Mouse (Mus musculus): Measurements from ENCODE around the gene Gm572. TPM values are rescaled to one million over a fixed set of nuclear protein-coding genes. Genes with fewer than 3 reads are reported as not detected.
A peak's percentile ranks its signal among the peaks of the same experiment; 100 is the strongest.

Gm572 gene
- polyA plus RNA-seq, 1 experiment from 2014 or later = not detected

DNA sequence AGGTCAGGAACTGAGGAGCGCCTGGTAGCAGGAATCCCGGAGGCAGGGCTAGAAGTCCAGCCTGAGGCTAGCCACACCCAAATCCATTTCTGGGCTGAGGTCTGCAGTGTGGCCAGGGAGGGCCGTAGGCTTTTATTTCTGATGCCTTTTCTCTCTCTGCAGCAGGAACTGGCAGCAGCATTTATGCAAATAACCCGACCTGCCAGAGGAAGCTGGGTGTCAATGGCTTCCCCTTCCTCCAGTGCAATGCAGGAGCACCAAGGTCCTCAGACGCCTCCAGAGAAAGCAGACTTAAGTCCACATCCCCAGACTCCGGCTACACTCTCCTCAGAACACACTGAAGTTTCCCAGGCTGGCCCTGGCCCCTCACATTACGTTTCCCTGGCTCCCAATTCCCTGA lies 31.9 kb downstream of the Gm572 start:
- ATAC-seq (ENCODE audit: low FRiP score) = no peak
- WGBS = 46% methylated on average over 7 of the region's 7 CpGs
- no peak overlapping the region for H3K4me2 ChIP-seq (replicated peaks)

GRCm38 (mm10) chr4:148676188-148676960 lies 33.3 kb downstream of the Gm572 start:
- no peak overlapping the region for H3K4me2 ChIP-seq (replicated peaks)
- ATAC-seq (ENCODE audit: low FRiP score) = no peak
- H3K4me1 ChIP-seq (replicated peaks; ENCODE audit: control insufficient read depth, insufficient read depth, low read length) = peaks cover 10% of the 10 kb centered on the region
- H3K27me3 ChIP-seq (ENCODE audit: control insufficient read depth, insufficient read depth, low read length) = no peaks in the 10 kb centered on the region
- no peaks in the 10 kb centered on the region for H3K9me3 ChIP-seq (ENCODE audit: control insufficient read depth, low read length)
- no peak for DNase-seq (ENCODE audit: low spot score)
- H3K27ac ChIP-seq = no peak overlapping the region
- WGBS = 40% methylated on average over 15 of the region's 16 CpGs
- H3K4me3 ChIP-seq (replicated peaks; ENCODE audit: low read length) = no peak overlapping the region
- no peak overlapping the region for H3K9ac ChIP-seq
- H3K36me3 ChIP-seq (replicated peaks; ENCODE audit: control insufficient read depth, insufficient read depth) = no peaks in the 10 kb centered on the region

More for the DNA sequence above, 31.9 kb downstream of the Gm572 start:
- Histone ChIP-seq H3K9me3 (ENCODE audit: control insufficient read depth, low read length) (no peaks in the 10 kb centered on the region), H3K36me3 (replicated peaks; ENCODE audit: control insufficient read depth, insufficient read depth) (no peaks in the 10 kb centered on the region), H3K4me3 (replicated peaks; ENCODE audit: low read length) (no peak overlapping the region), H3K27ac (no peak overlapping the region), H3K4me1 (replicated peaks; ENCODE audit: control insufficient read depth, insufficient read depth, low read length) (peaks cover 10% of the 10 kb centered on the region), H3K27me3 (ENCODE audit: control insufficient read depth, insufficient read depth, low read length) (no peaks in the 10 kb centered on the region), H3K9ac (no peak overlapping the region)
- DNase-seq (ENCODE audit: low spot score) = no peak

GRCm38 (mm10) chr4:148676961-148677637 lies 34.0 kb downstream of the Gm572 start:
- no peak overlapping the region for H3K27ac ChIP-seq
- 37% methylated on average over 19 of the region's 20 CpGs for WGBS
- peak; percentile 43 for ATAC-seq (ENCODE audit: low FRiP score)

DNA sequence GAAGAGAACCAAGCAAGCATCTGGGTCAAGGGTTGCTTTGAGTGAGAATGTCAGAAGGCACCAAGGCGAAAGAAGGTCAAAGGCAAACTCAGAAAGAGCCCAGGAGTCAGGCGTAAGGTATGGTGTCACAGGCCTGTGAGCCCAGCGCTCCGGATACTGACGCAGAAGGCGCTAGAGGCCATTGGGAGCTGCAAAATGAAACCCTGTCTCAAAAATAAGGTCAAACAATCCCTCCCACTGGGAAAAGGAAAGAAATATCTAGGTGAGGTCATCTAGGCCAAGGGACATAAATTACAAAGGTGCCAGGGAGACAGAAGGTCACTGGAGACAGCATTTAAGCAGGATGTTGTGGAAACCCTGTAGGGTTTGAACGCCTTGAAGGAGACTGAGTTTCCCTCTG lies 35.0 kb downstream of the Gm572 start:
- Histone ChIP-seq H3K27ac (no peak overlapping the region), H3K4me1 (replicated peaks; ENCODE audit: control insufficient read depth, insufficient read depth, low read length) (peaks cover 10% of the 10 kb centered on the region), H3K9me3 (ENCODE audit: control insufficient read depth, low read length) (no peaks in the 10 kb centered on the region), H3K36me3 (replicated peaks; ENCODE audit: control insufficient read depth, insufficient read depth) (no peaks in the 10 kb centered on the region), H3K9ac (no peak overlapping the region), H3K4me3 (replicated peaks; ENCODE audit: low read length) (no peak overlapping the region), H3K27me3 (ENCODE audit: control insufficient read depth, insufficient read depth, low read length) (no peaks in the 10 kb centered on the region), H3K4me2 (replicated peaks) (no peak overlapping the region)
- WGBS = 89% methylated on average over 7 of the region's 7 CpGs
- DNase-seq (ENCODE audit: low spot score) (no peak), ATAC-seq (ENCODE audit: low FRiP score) (no peak)

More at GRCm38 (mm10) chr4:148676961-148677637, 34.0 kb downstream of the Gm572 start:
- H3K4me2 ChIP-seq (replicated peaks) = no peak overlapping the region
- H3K36me3 ChIP-seq (replicated peaks; ENCODE audit: control insufficient read depth, insufficient read depth) = no peaks in the 10 kb centered on the region
- peaks cover 10% of the 10 kb centered on the region for H3K4me1 ChIP-seq (replicated peaks; ENCODE audit: control insufficient read depth, insufficient read depth, low read length)
- H3K4me3 ChIP-seq (replicated peaks; ENCODE audit: low read length) = no peak overlapping the region
- DNase-seq (ENCODE audit: low spot score) = peak; percentile 31
- H3K27me3 ChIP-seq (ENCODE audit: control insufficient read depth, insufficient read depth, low read length) = no peaks in the 10 kb centered on the region
- no peak overlapping the region for H3K9ac ChIP-seq
- no peaks in the 10 kb centered on the region for H3K9me3 ChIP-seq (ENCODE audit: control insufficient read depth, low read length)

- no peak for ATAC-seq (ENCODE audit: low FRiP score)
- Histone ChIP-seq H3K4me3 (replicated peaks; ENCODE audit: low read length) (no peak overlapping the region), H3K9me3 (ENCODE audit: control insufficient read depth, low read length) (no peaks in the 10 kb centered on the region), H3K27ac (no peak overlapping the region), H3K36me3 (replicated peaks; ENCODE audit: control insufficient read depth, insufficient read depth) (no peaks in the 10 kb centered on the region), H3K9ac (no peak overlapping the region), H3K4me2 (replicated peaks) (no peak overlapping the region), H3K27me3 (ENCODE audit: control insufficient read depth, insufficient read depth, low read length) (no peaks in the 10 kb centered on the region), H3K4me1 (replicated peaks; ENCODE audit: control insufficient read depth, insufficient read depth, low read length) (peaks cover 10% of the 10 kb centered on the region)
- DNase-seq (ENCODE audit: low spot score) = no peak
- WGBS = 76% methylated on average over 1 of the region's 1 CpGs
Observed at GRCm38 (mm10) chr4:148680505-148681067, 37.5 kb downstream of the Gm572 start.

DNA sequence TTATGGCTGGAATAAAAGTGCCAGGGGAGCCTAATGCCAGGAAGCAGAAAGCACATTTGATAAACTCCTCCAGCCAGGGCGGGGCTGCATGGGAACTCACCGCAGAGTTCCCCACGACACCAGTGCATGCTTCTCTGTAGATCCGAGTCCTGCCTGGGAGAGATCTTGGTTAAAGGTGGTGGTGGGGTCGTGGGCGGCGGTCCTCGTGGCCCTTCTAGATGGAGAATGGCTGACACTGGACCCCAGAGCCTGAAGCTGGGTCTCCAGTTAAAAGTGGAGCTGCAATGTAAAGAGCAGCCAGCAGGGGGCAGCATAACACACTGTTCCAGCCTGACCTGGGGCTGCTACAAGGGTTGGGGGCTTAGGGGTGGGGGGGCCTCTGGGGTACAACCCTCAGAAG lies 38.3 kb downstream of the Gm572 start:
- Histone ChIP-seq H3K4me1 (replicated peaks; ENCODE audit: control insufficient read depth, insufficient read depth, low read length) (peaks cover 10% of the 10 kb centered on the region), H3K36me3 (replicated peaks; ENCODE audit: control insufficient read depth, insufficient read depth) (no peaks in the 10 kb centered on the region), H3K9me3 (ENCODE audit: control insufficient read depth, low read length) (no peaks in the 10 kb centered on the region), H3K4me2 (replicated peaks) (no peak overlapping the region), H3K27me3 (ENCODE audit: control insufficient read depth, insufficient read depth, low read length) (no peaks in the 10 kb centered on the region), H3K4me3 (replicated peaks; ENCODE audit: low read length) (no peak overlapping the region), H3K27ac (no peak overlapping the region), H3K9ac (no peak overlapping the region)
- WGBS = 27% methylated on average over 8 of the region's 8 CpGs
- DNase-seq (ENCODE audit: low spot score) (peak; percentile 75), ATAC-seq (ENCODE audit: low FRiP score) (no peak)

- ATAC-seq (ENCODE audit: low FRiP score) = no peak
- no peaks in the 10 kb centered on the region for H3K36me3 ChIP-seq (replicated peaks; ENCODE audit: control insufficient read depth, insufficient read depth)
- no peak overlapping the region for H3K9ac ChIP-seq
- H3K27me3 ChIP-seq (ENCODE audit: control insufficient read depth, insufficient read depth, low read length) = no peaks in the 10 kb centered on the region
- no peak overlapping the region for H3K4me2 ChIP-seq (replicated peaks)
- no peak overlapping the region for H3K27ac ChIP-seq
- H3K4me3 ChIP-seq (replicated peaks; ENCODE audit: low read length) = no peak overlapping the region
- 90% methylated on average over 4 of the region's 4 CpGs for WGBS
- no peaks in the 10 kb centered on the region for H3K4me1 ChIP-seq (replicated peaks; ENCODE audit: control insufficient read depth, insufficient read depth, low read length)
- DNase-seq (ENCODE audit: low spot score) = no peak
- H3K9me3 ChIP-seq (ENCODE audit: control insufficient read depth, low read length) = no peaks in the 10 kb centered on the region
Observed at GRCm38 (mm10) chr4:148682961-148683360, 39.8 kb downstream of the Gm572 start.

- DNase-seq (ENCODE audit: low spot score) = no peak
- no peaks in the 10 kb centered on the region for H3K4me1 ChIP-seq (replicated peaks; ENCODE audit: control insufficient read depth, insufficient read depth, low read length)
- no peak for ATAC-seq (ENCODE audit: low FRiP score)
- H3K9me3 ChIP-seq (ENCODE audit: control insufficient read depth, low read length) = no peaks in the 10 kb centered on the region
- 81% methylated on average over 13 of the region's 13 CpGs for WGBS
- no peaks in the 10 kb centered on the region for H3K36me3 ChIP-seq (replicated peaks; ENCODE audit: control insufficient read depth, insufficient read depth)
- H3K4me2 ChIP-seq (replicated peaks) = no peak overlapping the region
- H3K9ac ChIP-seq = no peak overlapping the region
- no peak overlapping the region for H3K4me3 ChIP-seq (replicated peaks; ENCODE audit: low read length)
- no peak overlapping the region for H3K27ac ChIP-seq
- no peaks in the 10 kb centered on the region for H3K27me3 ChIP-seq (ENCODE audit: control insufficient read depth, insufficient read depth, low read length)
Observed at GRCm38 (mm10) chr4:148683539-148683938, 40.4 kb downstream of the Gm572 start.

DNA sequence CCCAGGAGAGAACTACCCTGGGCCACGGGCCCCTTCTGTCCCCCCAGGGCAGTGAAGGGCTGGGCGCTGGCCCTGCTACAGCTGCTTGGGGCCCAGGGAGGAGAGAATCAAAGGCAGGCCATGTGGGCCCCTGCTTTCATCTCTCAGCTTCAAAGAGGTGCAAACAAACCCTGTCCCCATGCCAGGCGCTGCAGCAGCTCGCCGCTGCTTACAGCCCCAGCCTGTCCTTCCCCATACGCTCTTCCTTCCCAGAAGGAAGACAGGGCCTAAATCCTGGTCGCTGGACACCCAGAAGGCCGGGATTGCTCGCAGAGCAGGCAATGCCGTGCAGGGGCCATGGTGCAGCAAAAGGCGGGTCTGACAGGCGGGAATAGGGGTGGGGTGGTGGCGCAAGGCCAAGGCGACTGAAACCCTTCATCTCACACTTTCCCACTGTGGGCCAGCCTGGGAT lies 43.4 kb downstream of the Gm572 start:
- ATAC-seq (ENCODE audit: low FRiP score) = no peak
- no peak overlapping the region for H3K27ac ChIP-seq
- H3K27me3 ChIP-seq (ENCODE audit: control insufficient read depth, insufficient read depth, low read length) = no peaks in the 10 kb centered on the region
- no peak for DNase-seq (ENCODE audit: low spot score)
- 41% methylated on average over 14 of the region's 14 CpGs for WGBS
- no peak overlapping the region for H3K9ac ChIP-seq
- H3K4me2 ChIP-seq (replicated peaks) = no peak overlapping the region
- H3K4me1 ChIP-seq (replicated peaks; ENCODE audit: control insufficient read depth, insufficient read depth, low read length) = no peaks in the 10 kb centered on the region
- no peaks in the 10 kb centered on the region for H3K9me3 ChIP-seq (ENCODE audit: control insufficient read depth, low read length)
- no peak overlapping the region for H3K4me3 ChIP-seq (replicated peaks; ENCODE audit: low read length)
- H3K36me3 ChIP-seq (replicated peaks; ENCODE audit: control insufficient read depth, insufficient read depth) = no peaks in the 10 kb centered on the region

Data from hindbrain, embryonic 14.5 days (tissue).